Mouse (Mus musculus) forebrain, embryonic 16.5 days (tissue): ENCODE measurements around the gene Stk33. TPM values are rescaled to one million over a fixed set of nuclear protein-coding genes. Genes with fewer than 3 reads are reported as not detected.

ENCODE experiments used
- ATAC-seq: fragments of 200-750 bp; cut with Nextera tagmentation; 2 replicates; pipeline ENCODE4 v1.8.0; 2017; ENCODE audit warnings: mild to moderate bottlenecking, moderate library complexity
- H3K27ac ChIP-seq: fragments of 300-500 bp; sonication (generic); 2 replicates; pipeline ENCODE4 v1.5.1; 2014; ENCODE audit warnings: low read length, control low read depth
- H3K27me3 ChIP-seq: fragments of 300-500 bp; sonication (generic); replicated peaks from 2 replicates; pipeline ENCODE4 v1.6.1; 2014; ENCODE audit warnings: low read length; ENCODE audit not compliant: control insufficient read depth, insufficient read depth
- H3K36me3 ChIP-seq: fragments of 300-500 bp; sonication (generic); 2 replicates; pipeline ENCODE4 v1.6.1; 2014; ENCODE audit not compliant: control insufficient read depth, insufficient read depth
- H3K4me1 ChIP-seq: fragments of 300-500 bp; sonication (generic); replicated peaks from 2 replicates; pipeline ENCODE4 v1.6.1; 2014; ENCODE audit warnings: low read length; ENCODE audit not compliant: control insufficient read depth, insufficient read depth
- H3K4me2 ChIP-seq: fragments of 300-500 bp; sonication (generic); 2 replicates; pipeline ENCODE4 v1.6.1; 2014; ENCODE audit warnings: mild to moderate bottlenecking, low read length, control low read depth
- H3K4me3 ChIP-seq: fragments of 300-500 bp; sonication (generic); replicated peaks from 2 replicates; pipeline ENCODE4 v1.5.1; 2014; ENCODE audit warnings: mild to moderate bottlenecking, low read length, control low read depth
- H3K9ac ChIP-seq: fragments of 300-500 bp; sonication (generic); replicated peaks from 2 replicates; pipeline ENCODE4 v1.6.1; 2014; ENCODE audit warnings: low read depth, low read length, control low read depth
- H3K9me3 ChIP-seq: fragments of 300-500 bp; sonication (generic); 2 replicates; pipeline ENCODE4 v1.6.1; 2016; ENCODE audit warnings: low read length; ENCODE audit not compliant: control insufficient read depth
- WGBS: fragments of 180-500 bp; shearing (Covaris S2); extraction: QIAGEN DNeasy Blood & Tissue Kit; methylation state at CpG from one replicate; pipeline ENCODE4 v1.1.7; 2014; 5-methylcytosine and 5-hydroxymethylcytosine counted together
- polyA plus RNA-seq: library from polyadenylated mRNA; unstranded; fragments of >200 nt; fragmentation: Nextera tagmentation; extraction: Ambion mirVana; gene quantifications from 2 replicates; pipeline ENCODE4 v1.2.1, GENCODE M21; 2015

Stk33 gene
- polyA plus RNA-seq, 1 experiment from 2014 or later = 5.0 TPM

GRCm38 (mm10) chr7:109241313-109241712 lies 197.6 kb downstream of the Stk33 start:
- 0 out of 2 replicates have a peak, but pooled peaks have one; percentile 28 for ATAC-seq
- Histone ChIP-seq H3K4me3 (no peak overlapping the region), H3K36me3 (no peaks in the 10 kb centered on the region), H3K9ac (no peak overlapping the region), H3K27me3 (peaks cover 6% of the 10 kb centered on the region; the same call in 1 of the 2 replicates), H3K4me2 (no peak overlapping the region), H3K9me3 (no peaks in the 10 kb centered on the region), H3K4me1 (peaks cover 4% of the 10 kb centered on the region), H3K27ac (no peak overlapping the region)
- WGBS = 13% methylated on average over 19 of the region's 19 CpGs

GRCm38 (mm10) chr7:109239346-109239745 lies 199.5 kb downstream of the Stk33 start:
- no peak for ATAC-seq
- Histone ChIP-seq H3K9me3 (no peaks in the 10 kb centered on the region), H3K27me3 (peaks cover 6% of the 10 kb centered on the region; the same call in 1 of the 2 replicates), H3K4me3 (no peak overlapping the region), H3K36me3 (no peaks in the 10 kb centered on the region), H3K9ac (no peak overlapping the region), H3K4me1 (peaks cover 12% of the 10 kb centered on the region), H3K27ac (no peak overlapping the region), H3K4me2 (no peak overlapping the region)
- WGBS = 81% methylated on average over 1 of the region's 1 CpGs

GRCm38 (mm10) chr7:109238724-109239123 lies 200.2 kb downstream of the Stk33 start:
- 61% methylated on average over 10 of the region's 10 CpGs for WGBS

GRCm38 (mm10) chr7:109234882-109235640 lies 203.8 kb downstream of the Stk33 start:
- Histone ChIP-seq H3K27me3 (no peaks in the 10 kb centered on the region; the same call in 1 of the 2 replicates), H3K4me1 (peaks cover 29% of the 10 kb centered on the region), H3K4me3 (no peak overlapping the region), H3K36me3 (no peaks in the 10 kb centered on the region), H3K4me2 (no peak overlapping the region), H3K9me3 (no peaks in the 10 kb centered on the region), H3K9ac (no peak overlapping the region), H3K27ac (no peak overlapping the region)
- ATAC-seq = no peak
- 4% methylated on average over 2 of the region's 2 CpGs for WGBS

More at GRCm38 (mm10) chr7:109238724-109239123, 200.2 kb downstream of the Stk33 start:
- Histone ChIP-seq H3K27ac (no peak overlapping the region), H3K4me1 (peaks cover 13% of the 10 kb centered on the region), H3K9ac (no peak overlapping the region), H3K36me3 (no peaks in the 10 kb centered on the region), H3K4me3 (no peak overlapping the region), H3K9me3 (no peaks in the 10 kb centered on the region), H3K27me3 (peaks cover 6% of the 10 kb centered on the region; the same call in 1 of the 2 replicates), H3K4me2 (no peak overlapping the region)
- ATAC-seq = no peak

- Histone ChIP-seq H3K27me3 (no peaks in the 10 kb centered on the region; the same call in 1 of the 2 replicates), H3K4me3 (no peak overlapping the region), H3K9me3 (no peaks in the 10 kb centered on the region), H3K9ac (no peak overlapping the region), H3K27ac (no peak overlapping the region), H3K36me3 (no peaks in the 10 kb centered on the region), H3K4me2 (no peak overlapping the region), H3K4me1 (peaks cover 29% of the 10 kb centered on the region)
- 13% methylated on average over 5 of the region's 5 CpGs for WGBS
- no peak for ATAC-seq
These were observed 204.4 kb downstream of the Stk33 start for GRCm38 (mm10) chr7:109234476-109234875.

- Histone ChIP-seq H3K27ac (peak overlapping the region; percentile 84), H3K4me3 (no peak overlapping the region), H3K9ac (no peak overlapping the region), H3K9me3 (no peaks in the 10 kb centered on the region), H3K36me3 (no peaks in the 10 kb centered on the region), H3K4me1 (peaks cover 29% of the 10 kb centered on the region), H3K4me2 (no peak overlapping the region), H3K27me3 (no peaks in the 10 kb centered on the region)
- 8% methylated on average over 11 of the region's 11 CpGs for WGBS
- peak; percentile 92 for ATAC-seq
These were observed 207.0 kb downstream of the Stk33 start for GRCm38 (mm10) chr7:109231881-109232321.

- WGBS = 17% methylated on average over 5 of the region's 5 CpGs
- H3K4me1 ChIP-seq = peaks cover 29% of the 10 kb centered on the region
These were observed 207.6 kb downstream of the Stk33 start for GRCm38 (mm10) chr7:109231307-109231706.

GRCm38 (mm10) chr7:109230806-109231205 lies 208.1 kb downstream of the Stk33 start:
- H3K27ac ChIP-seq = peak overlapping the region; percentile 74
- 19% methylated on average over 2 of the region's 2 CpGs for WGBS
- no peaks in the 10 kb centered on the region for H3K36me3 ChIP-seq
- H3K9ac ChIP-seq = no peak overlapping the region
- no peak overlapping the region for H3K4me2 ChIP-seq
- H3K9me3 ChIP-seq = no peaks in the 10 kb centered on the region
- no peak overlapping the region for H3K4me3 ChIP-seq
- 0 out of 2 replicates have a peak, but pooled peaks cover 2% of the 10 kb centered on the region for H3K27me3 ChIP-seq
- peaks cover 29% of the 10 kb centered on the region for H3K4me1 ChIP-seq
- ATAC-seq = peak; percentile 44

More at GRCm38 (mm10) chr7:109231307-109231706, 207.6 kb downstream of the Stk33 start:
- H3K9ac ChIP-seq = no peak overlapping the region
- H3K4me2 ChIP-seq = peak overlapping the region; percentile 17; the same call in 1 of the 2 replicates
- H3K27ac ChIP-seq = peak overlapping the region; percentile 84
- H3K4me3 ChIP-seq = no peak overlapping the region
- H3K27me3 ChIP-seq = no peaks in the 10 kb centered on the region
- no peaks in the 10 kb centered on the region for H3K9me3 ChIP-seq
- no peaks in the 10 kb centered on the region for H3K36me3 ChIP-seq
- ATAC-seq = peak; percentile 46
